Mouse (Mus musculus) liver (tissue): ENCODE measurements around the gene Rhebl1.

ENCODE experiments used
- DNase-seq: peaks from one replicate; pipeline ENCODE4 v3.0.0-alpha.2; 2020; ENCODE audit warnings: mixed read lengths

The Rhebl1 gene

DNA sequence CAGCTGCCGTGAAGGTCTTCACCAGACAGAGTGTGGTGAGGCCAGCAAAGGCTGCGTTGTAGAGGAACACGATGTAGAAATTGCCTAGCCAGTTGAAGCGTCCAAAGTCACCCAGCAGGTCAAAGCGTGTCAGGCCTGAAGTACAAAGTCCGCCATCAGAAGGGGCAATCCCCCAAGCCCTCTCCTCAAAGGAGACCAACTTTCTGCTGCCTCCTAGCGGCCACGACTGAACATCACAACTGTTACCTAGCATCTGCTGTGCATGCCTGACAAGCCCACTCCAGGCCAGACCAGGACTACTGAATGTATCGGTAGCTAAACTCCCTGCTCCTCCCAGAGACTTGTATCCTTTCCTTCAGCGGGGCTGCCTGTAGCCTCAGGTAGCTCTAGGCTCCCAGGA lies 10.4 kb upstream of the Rhebl1 start:
- DNase-seq, result peak; percentile 56

DNA sequence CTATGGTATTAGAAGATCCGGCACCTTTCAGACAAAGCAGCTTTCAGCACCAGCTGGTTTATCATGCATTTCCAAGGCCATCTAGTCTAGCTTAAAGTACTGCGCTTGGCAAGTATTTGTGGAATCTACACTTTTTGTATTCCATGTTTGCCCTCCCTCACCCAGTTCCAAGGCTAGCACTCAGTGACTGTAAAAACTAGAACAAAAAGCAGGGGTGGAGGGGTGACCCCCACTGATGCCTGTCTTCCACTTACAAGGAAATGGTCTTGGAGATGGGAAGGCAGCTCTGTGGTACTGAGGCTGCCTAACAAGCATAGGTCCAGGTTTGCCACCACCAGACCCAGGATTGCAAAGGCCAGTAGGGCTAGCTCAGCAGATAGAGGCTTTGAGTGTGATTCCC lies 8.3 kb upstream of the Rhebl1 start:
- DNase-seq, result no peak

DNA sequence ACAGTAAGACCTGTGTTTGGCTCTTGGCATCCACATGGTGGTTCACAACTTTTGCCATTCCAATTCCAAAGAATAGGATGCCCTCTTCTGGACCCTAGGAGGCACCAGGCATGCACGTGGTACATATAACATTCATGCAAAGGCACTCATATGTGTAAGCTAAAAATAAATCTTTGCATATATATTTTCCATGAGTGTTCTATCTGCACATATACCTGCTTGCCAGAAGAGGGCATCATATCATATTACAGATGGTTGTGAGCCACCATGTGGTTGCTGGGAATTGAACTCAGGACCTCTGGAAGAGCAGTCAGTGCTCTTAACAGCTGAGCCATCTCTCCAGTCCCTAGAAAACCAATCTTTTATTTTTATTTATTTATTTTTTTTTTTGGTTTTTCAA lies 7.2 kb upstream of the Rhebl1 start:
- DNase-seq, result no peak

DNA sequence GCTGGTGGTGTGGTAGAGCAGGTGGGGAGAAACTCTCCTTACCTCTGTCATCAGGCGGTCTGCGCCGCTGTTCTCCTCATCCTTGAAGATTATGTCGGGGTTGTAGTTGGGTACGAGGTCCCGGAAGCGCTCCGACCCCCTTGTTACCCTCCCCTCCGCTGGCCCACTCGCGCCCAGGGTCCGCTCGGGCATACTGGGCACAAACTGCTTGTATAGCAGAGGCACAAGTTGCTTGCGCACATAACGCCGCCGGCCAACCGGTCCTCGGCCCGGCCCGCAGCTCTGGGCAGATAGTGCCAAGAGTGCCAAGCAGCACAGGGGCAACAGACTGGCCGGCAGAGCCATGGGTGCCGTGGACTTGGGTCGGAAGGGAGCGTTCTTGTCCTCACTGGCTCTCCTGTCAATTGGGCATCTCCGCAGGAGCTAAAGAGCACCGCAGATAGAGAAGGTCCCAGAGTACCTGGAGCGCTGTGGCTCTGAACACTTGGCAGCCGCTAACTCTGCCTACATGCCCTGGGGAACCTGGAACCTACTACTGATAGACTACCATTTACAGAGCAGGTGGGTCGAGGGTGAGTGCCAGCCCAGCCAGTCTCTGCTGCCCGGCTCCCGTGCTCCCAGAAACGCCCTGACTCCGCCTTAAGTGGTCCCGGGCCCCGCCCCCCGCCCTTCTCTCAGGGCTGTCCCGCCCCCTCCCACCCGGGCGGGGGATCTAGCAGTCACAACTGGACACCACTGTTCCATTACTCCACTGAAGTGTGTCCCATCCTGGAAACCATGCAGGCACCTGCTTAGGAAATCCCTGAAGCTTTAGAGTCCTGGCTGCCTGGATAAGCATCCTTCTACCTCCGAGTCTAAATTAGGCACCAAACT lies 3.8 kb upstream of the Rhebl1 start, which contains the start of gene Dhh:
Dhh (minus strand) TSS at position 613 of the 873 bp plus-strand sequence.
- peak; percentile 41 for DNase-seq

DNA sequence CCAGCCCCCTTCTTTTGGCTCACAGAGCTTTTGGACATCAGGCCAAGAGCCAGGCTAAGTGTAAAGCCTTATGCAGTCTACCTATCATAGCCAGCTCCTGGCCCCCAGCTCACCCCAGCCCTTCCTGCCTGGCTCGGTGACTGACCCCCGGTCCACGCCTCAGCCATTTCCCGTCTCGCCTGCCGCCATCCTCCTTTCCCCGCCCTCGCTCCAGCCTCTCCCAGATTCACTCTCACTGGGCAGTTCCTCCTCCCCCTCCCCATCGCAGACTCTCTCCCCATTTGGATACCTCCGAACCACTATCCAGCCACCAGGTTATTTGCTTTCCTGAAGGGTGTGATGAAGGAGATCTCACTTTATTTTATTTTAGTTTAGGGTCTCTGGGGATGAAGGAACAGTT lies 3.2 kb upstream of the Rhebl1 start:
- no peak for DNase-seq

DNA sequence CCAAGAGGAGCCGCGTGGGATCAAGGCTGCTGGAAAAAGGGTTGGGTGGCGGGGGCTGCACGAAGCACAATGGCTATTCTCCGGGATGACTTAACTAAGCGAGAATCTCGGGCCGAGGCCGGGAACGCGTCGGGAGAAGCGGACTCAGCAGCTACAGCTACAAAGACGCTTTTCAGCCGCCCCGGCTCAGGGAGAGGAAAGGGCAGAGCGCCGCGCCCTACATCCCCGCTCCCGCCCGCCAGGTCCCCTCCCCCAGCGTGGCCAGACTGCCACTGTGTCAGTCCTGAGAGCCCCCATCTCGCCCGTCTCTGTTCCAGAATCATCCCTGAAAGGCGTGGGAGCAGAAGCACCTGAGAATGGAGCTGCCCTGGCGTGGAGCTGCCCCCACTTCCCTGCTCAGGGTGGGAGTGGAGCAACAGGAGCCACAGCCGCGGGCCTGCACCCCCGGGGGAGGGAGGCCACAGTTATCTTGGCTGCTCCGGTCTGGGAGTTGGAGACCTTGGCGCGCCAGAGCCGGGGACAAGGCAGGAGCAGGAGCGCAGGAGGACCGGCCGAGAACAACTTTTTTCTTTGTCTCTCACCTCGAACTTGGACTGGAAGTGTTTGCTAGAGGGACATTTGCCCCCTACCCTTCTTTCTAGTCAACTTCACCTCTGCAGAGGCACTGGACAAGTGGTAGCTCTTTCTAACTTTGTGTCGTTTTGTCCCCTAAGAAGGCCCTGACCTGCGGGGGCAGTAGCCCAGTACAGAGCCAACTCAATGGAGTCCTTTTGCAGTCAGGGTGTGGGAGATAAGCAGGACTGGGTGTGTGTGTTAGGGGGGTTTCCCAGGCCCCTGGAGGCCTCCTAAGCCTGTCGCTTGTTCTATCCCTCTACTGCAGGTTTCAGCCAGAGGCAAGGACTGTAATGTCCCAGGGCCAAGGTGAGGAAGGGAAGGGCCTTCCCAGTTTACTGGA lies 1.6 kb upstream of the Rhebl1 start:
- peak; percentile 32 for DNase-seq

DNA sequence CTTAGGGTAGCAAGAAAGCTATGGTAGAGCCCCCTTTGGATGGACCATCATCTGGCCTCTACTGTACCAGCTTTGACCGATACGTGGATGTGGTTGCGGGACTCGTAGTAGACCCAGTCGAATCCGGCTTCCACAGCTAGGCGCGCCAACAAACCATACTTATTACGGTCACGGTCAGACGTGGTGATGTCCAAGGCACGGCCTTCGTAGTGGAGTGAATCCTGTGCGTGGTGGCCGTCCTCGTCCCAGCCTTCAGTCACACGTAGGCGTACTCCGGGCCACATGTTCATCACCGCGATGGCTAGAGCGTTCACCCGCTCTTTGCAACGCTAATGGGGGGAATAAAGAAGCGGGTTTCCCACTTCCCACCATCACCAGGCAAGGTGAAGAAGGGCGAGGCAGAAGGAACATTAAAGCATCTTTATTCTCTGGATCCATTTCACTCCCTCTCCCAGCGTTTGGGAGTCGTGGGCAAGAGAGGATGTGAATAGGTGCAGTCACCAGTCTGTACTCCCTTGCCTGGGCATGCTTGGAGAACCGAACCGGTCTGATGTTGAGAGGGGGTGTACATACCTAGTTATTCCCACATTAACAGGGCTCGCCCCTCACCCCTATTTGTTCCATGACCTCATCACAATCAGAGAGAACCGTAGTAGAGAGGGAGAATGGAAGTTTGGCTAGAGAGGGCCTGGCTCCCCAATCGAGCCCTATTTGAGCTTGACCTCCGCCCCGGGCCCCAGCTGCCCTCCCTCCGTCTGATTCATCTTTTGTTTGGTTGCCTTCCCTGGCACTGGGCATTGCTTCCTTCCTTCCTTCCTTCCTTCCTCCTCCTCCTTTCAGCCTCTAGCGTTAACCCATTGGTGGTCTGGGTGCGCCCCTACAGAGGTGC lies 650 bp upstream of the Rhebl1 start:
- no peak for DNase-seq

DNA sequence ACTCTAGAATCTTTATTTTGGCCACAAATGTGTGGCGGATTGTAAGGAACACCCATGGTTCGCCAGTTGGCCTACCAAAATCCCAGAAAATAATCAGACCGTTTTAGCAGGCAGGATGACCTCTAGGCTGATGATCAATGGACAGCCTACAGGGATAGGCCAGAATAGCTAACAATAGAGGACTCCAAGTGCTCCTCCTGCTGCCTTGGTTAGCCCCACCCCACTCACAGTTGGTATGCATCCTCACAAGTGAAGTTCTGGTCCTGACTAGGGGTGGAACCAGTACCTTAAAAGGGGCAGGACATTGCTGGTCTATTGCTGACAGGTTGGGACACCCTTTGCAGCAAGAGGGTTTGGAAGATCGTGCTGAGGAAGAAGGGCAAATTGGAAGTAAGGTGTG lies 1.3 kb downstream of the Rhebl1 start:
- DNase-seq, result no peak

DNA sequence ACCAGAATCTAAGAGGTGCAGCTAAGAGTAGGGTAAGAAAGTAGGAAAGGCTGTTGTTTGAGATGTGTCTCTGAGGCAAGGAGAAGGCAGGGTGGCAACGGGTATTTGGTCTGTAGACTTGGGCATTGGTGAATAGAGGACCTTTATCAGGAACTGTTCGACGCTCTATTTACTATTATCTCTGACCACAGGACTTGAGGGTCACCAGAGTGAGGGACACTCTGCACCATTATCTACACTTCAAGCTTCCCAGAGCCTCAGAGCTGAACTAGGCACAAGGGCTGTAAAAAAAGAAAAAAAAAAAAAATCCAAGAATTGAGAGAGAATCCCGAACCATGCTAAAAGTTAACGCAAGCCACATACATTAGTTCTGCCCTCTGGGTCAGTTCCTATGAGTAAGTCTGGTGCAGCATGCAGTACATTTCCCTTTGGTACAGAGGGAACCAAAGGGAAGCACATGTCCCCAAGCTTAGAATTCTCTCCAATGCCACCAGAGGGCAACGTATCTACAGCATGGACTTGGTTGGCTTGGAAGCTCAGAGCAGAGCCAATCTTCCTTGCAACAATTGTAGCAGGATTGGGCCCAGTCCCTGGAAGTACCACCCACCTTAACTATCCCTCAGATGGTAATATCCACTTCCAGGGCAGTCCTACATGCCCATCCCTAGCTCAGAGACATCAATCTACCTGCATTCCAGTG lies 2.3 kb downstream of the Rhebl1 start:
- peak; percentile 55 for DNase-seq

DNA sequence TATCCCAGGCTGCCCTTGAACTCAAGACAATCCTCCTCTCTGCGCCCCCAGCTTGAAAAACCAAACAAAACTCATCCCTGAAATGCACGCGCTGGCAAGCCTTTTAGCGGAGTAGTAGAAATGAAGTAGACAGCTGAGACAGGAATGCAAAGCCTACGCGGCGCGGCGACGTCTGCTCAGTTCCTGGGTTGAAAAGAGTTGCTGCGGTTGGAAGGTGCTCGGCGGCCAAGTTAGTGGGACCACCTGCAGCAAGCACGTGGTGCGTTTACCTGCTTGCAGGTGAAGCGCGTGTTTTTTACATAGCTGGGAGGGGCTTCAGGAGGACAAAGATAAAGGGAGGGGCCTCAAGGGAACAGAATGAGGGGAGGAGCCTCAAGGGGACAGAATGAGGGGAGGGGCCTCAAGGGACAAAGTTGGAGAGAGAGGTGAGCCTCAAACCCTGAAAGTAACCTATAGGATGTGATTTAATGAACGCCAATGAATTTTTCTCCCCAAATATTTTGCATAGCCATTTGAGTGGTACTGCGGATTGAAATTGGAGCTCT lies 3.1 kb downstream of the Rhebl1 start:
- DNase-seq, result no peak

DNA sequence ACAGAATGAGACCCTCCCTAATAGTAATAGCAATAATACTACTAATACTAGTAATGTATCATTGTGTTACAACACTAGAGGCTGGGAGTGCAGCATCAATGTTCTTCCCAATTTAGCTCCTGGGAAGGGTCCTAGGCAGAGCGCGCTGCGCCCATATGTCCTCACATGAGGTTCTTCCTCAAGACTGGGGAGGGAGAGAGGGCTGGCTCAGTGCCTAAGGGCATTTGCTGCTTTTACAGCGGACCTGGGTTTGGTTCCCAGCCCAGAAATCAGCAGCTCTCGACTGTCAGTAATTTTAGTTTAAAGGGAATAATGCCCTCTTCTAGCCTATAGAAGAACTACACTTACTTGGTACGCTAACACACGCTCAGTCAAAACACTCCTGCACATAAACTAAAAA lies 6.8 kb downstream of the Rhebl1 start:
- no peak for DNase-seq

DNA sequence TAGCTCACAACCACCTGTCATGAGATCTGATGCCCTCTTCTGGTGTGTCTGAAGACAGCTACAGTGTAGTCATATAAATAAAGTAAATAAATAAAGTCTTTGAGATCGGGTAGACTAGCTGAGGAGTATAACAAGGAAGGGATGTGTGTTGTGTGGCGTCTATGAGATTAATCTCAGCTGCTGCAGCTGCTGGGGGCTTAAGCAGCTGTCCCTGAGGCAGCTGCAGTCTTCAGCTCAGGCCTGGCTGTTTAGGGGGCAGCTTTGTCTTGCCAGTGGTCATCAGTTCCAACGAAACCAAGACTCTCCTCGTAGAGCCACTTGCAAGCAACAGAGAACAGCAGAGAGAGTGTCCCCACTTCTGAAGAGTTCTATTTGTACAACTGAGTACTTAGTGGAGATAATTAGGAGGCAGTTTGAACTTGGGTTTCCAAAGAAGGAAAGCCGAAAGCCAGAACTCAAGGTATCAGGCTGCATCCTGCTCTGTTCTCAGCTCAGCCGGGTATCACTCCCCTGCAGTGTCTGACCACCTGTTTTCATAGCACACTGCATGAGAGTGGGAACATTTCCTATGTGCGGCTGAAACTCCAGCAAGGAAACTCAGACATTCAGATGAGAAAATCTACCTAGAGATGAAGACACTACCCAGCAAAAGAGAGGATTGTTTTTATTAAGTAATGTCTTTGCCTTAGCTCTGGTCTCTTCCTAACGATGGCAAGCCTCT lies 7.5 kb downstream of the Rhebl1 start:
- no peak for DNase-seq

DNA sequence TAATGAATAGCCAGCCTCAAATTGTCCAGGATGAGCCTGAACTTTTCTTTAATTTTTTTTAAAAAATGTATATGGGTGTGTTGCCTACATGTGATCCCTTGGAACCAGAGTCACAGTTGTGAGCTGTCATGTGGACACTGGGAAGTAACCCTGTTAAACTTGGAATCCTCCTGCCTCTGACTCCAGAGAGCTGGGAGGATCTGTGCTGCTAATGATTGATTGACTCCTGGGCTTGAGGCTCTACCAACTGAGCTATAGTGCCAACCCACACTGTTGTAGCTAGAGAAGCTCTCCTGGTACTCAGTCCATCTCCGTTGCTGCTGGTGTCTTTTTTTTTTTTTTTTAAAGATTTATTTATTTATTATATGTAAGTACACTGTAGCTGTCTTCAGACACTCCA lies 10.2 kb downstream of the Rhebl1 start:
- no peak for DNase-seq

DNA sequence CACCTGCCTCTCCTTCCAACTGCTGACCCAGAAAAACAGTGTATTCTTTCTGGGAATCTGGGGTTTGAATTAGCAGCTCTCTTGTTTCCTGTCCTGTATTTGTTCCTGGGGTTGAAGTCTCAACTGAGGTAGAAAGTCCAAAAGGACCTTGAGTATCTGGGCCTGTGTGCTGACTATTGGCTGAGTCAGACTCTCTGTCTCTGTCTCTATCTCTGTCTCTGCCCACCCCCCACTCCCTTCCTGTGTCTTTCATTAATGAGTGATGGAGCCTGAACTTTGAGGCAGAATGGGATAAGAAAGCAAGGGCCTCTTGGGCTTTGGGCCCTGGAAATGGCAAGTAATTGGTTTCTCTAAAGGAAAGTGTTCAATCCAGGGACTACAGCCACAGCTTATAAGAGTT lies 10.7 kb downstream of the Rhebl1 start:
- no peak for DNase-seq

DNA sequence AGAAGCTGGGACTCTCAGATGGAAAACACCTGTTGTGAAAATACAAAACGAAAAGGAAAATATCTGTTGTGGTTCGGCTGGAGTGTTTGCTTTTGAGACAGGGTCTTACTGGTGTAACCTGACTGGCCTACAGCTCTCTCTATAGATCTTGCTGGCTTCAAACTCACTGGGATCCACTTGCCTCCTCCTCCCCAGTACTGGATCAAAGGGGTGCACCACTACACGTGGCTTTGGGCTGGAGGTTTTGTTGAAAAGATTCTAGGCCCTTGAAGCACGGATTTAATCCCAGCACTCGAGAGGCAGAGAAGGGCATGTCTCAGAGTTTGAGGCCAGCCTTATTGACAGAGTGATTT lies 12.7 kb downstream of the Rhebl1 start:
- no peak for DNase-seq

DNA sequence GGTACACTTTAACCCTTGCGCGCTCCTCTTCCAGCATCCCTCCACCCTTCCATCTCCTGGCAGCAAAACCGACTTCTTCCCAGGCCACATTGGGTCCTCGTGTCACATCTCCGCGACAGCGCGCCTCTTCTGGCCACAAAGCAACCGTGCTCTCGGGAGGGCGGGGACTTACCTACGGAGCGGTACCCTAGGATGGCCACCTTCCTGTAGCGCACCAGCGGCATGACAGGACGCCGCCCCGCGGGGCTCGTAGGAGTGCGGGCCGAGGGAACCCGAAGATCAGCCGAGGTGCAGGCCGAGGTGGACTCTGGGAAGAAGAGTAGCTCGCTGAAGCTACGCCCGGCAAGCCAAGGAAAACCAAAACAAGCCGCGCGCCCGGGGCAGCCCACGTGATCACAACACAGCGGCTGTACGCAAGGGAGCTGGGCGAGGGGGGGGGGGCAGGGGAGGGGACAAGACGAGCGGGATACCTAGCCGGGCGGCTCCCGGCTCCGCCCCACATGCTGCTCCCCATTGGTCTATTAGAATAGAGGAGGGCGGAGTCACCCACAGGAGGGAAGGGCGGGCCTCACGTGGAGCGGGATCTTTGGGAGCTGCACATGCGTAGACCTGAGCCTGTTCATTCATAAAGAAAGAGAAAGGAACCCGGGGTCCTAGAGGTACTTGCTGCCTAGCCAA lies 13.2 kb downstream of the Rhebl1 start:
- DNase-seq, result peak; percentile 98

DNA sequence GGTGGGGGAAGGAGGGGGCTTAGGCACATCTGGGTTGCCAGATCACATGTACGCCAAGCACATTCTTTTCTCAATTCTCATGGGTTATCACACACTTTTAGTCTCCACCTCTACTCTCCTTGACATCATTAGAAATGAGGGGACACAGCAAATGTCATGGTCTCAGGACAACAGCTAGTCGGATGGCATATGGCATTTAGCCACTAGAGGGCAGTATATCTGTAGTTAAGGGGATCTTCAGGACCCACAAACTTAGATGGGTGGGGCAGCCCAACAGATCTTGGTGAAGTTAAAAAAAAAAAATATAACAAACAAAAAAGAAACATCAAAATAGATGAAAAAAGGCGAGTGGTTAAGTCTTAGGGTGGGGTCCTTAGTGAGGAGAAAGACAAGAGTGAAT lies 17.0 kb downstream of the Rhebl1 start:
- DNase-seq, result peak; percentile 73

DNA sequence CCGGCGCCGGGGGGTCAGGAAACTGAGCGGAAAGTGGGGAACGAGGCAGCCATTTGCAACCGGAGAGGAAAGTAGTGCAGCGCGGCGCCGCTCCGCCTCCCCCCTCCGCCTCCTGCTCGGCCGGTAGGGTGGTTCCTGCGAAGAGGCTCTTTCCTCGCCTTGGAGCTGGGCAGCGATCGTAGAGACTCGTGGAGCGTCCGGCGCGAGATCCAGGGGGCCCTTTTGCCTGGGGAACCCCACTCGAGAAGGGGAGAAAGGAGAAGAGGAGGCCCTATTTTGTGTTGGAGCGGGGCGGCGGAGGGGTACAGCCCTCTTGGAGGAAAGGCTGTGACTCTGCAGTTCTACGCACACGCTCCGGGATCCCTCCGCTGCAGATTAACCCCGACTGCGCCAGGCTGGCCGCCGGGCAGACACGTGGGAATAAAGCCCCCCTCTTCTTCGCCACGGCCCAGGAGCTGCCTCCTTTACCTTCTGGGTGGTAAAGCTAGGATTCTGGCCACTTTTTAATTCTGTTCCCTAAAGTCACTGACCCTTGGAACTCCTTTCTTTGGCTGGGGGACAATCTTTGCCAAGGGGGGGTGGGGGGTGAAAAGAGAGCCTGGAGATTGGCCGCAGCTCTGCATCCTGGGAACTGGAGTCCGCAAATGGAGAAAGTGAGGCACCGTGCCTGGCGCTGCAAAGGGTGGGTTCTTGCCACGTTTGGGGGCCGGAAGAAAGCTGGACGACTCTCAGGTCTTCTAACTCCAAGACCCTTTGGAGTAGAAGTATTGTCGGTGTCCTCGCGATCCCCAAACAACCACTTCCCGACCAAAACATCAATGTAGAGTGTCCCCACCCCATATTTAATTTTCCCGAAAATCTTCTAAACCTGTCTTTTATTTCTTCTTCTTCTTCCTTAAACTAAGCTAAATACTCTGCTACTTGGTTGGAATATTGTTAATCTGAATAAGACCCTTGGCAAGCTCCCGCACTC lies 22.1 kb downstream of the Rhebl1 start:
- DNase-seq, result peak; percentile 94
